Comparison of ENCODE assay signal across 8 mouse cellular contexts in genomic region chr8:17664371-17665141, GRCm38 (mm10).
DNase-seq lines count a peak whose midpoint lies in the region.

No protein-coding gene starts in this region.

- peak; percentile 17 to 19 for DNase-seq in heart, adult 18-20 months
- DNase-seq in heart, postnatal 25 days (ENCODE audit: low spot score), result no peak
- peak; percentile 72 to 79 for DNase-seq in cerebellum, postnatal 25 days
- DNase-seq in layer of hippocampus, adult 11-12 months (ENCODE audit: low spot score), result peak; percentile 84
- DNase-seq in lung, postnatal 36 days, result peak; percentile 17
- no peak for DNase-seq in thymus, postnatal 25 days
- no peak for DNase-seq in urinary bladder, adult 2 months (ENCODE audit: low spot score)
- no peak for DNase-seq in adrenal gland, adult 8-10 months

- intact Hi-C loops in heart, postnatal 25 days (cut with DNase I), result no loop called here

Comparison
In these comparisons a context has a peak if more than half of its experiments do, and no peak if none do; other contexts are left out.
1. DNase-seq: peak in heart, adult 18-20 months (2 of 2), cerebellum, postnatal 25 days (2 of 2), layer of hippocampus, adult 11-12 months (single experiment) and lung, postnatal 36 days (single experiment); none in heart, postnatal 25 days (single experiment), thymus, postnatal 25 days (single experiment), urinary bladder, adult 2 months (single experiment) and adrenal gland, adult 8-10 months (single experiment).